Mouse (Mus musculus) kidney, postnatal 25 days (tissue): Measurements from ENCODE around the gene Pcif1.

Experiments used
- DNase-seq, 2 experiments: peaks; one replicate each; pipeline ENCODE4 v3.0.0; 2021; ENCODE audit warnings: mixed read lengths in 2 of 2

The Pcif1 gene

GRCm38 (mm10) chr2:164923291-164923690, 44.2 kb downstream of the Pcif1 start:
- DNase-seq, result no peak

DNA sequence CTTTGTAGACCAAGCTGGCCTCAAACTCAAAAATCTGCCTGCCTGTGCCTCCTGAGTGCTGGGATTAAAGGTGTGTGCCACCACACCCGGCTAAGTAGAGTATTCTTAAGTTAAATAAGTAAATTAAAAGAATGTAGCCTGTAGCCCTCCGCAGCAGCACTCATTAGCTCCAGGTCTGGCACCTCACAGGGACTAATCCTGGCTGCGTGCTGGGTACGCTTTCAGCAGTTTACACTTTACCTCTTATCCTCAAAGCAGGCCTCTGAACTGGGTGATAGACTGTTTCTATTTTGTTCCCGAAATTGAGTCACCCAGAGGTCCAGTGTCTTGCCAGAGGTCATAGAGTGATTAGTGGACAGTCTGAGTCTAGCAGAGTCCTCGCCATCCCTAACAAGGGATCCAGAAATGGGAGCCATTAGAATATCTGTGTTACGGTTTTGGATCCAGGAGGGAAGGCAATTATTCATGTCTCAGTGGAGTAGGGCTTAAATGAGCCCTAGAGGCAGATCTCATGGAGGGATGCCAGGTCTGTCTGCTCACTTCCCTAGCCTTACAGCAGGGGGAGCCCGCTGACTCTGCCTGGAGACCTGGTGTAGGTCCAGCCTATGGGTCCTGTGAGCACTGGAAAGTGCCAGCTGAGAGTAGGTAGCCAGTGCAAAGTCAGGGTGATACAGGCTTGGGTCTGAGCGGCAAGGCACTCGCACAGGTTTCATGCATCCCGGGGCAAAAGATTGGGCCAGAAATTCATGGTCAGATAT, 45.2 kb downstream of the Pcif1 start:
- peak; percentile 87 to 92 for DNase-seq

GRCm38 (mm10) chr2:164930706-164931581, 51.8 kb downstream of the Pcif1 start:
- DNase-seq, result no peak

DNA sequence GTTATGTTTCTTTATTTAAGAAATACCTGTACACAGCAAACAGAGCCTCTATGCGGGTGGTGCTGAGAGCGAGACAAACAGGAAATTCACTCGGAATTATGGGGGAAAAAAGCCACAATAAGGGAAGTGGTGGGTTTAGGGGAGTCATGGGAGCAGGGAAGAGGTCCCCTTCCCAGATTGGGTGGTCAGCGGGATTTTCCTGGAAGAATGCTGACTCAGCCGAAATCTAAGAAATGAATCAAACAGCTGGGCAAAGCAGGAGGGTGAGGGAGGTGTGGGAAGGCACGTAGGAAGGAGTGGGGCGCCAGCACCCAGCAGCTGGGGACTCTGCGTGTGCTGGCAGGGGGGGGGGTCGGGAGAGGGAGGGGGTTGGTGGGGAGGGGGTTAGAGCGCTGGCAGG, 54.4 kb downstream of the Pcif1 start:
- DNase-seq, result no peak

DNA sequence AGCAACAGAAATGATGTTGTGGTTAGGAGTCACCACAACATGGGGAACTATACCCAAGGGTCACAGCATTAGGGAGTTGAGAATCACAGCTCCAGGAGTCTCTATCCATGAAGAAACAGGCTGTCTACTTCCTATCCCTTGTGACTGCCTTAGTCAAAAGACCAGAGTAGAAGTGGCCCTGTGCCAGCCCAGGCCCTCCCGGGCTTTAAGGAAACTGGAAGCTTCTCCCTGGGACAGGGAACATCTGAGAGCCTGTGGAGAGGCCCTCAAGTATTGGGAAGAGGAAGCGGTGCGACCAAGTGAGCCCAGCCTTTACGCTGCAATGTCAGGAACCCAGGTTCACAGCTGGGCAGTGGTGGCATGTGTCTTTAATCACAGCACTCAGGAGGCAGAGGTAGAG, 56.9 kb downstream of the Pcif1 start:
- peak in 1 of 2 experiments; percentile 12 for DNase-seq

- DNase-seq, result peak; percentile 48 to 70
These were observed 59.3 kb downstream of the Pcif1 start for GRCm38 (mm10) chr2:164938146-164939091.

DNA sequence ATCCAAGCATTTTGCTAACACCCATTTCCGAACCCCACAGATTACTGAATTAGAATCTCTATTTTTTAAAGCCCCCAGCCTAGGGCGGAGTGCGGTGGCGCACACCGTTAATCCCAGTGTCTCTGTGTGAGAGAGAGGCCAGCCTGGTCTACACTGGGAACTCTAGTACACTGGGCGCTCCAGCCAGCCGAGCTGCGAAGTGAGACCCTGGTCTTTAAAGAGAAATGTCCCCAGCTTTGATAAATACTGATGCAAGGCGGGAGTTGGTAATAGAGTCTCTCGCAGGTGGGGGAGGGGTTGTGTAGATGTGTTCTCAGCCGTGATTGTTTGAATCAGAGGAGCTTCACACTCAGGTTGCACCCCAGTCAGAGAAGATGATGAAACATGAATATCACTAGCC, 60.0 kb downstream of the Pcif1 start:
- DNase-seq, result no peak

DNA sequence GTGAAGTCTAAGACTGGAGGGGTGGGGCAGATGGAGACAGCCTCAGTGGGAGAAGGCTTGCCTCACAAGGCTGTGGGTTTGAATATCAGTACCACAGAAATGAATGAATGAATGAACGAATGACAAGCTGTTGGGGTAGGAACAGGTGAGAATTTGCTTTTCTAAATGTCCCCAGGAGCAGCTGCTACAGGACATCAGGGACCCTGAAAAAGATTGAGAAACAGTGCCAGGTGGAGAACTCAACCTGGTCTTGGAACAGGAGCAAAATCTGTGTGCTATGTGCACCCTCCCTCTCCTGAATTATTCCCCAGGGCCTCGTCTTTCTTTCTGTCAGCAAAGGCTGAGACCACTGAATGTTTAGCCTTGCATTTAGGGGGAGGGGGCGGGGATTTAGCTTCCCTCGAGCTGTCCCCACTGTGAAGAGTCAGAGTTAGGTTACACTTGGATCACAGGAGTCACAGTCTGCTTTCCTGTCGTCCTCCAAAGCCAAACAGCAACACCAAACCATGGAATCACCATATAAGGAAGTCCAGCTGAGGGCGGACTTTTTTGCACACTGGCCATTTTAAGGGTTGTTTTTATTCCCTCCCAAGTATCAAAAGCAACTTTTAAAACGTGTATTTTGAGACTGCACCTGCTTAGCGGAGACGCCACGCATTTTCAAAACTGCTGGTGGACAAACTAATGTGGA, 61.2 kb downstream of the Pcif1 start, which contains the start of gene Mmp9:
Gene Mmp9, plus strand, starts transcription at position 641 of the 691 bp plus-strand sequence.
- no peak for DNase-seq

- no peak for DNase-seq
These were observed 63.7 kb downstream of the Pcif1 start for GRCm38 (mm10) chr2:164942692-164943290.
